Mouse (Mus musculus): Measurements from ENCODE around the gene Nt5dc2. TPM values are rescaled to one million over a fixed set of nuclear protein-coding genes. Genes with fewer than 3 reads are reported as not detected.

The Nt5dc2 gene
- total RNA-seq, 2 experiments from 2014 or later, result 33.9 to 35.4 TPM

DNA sequence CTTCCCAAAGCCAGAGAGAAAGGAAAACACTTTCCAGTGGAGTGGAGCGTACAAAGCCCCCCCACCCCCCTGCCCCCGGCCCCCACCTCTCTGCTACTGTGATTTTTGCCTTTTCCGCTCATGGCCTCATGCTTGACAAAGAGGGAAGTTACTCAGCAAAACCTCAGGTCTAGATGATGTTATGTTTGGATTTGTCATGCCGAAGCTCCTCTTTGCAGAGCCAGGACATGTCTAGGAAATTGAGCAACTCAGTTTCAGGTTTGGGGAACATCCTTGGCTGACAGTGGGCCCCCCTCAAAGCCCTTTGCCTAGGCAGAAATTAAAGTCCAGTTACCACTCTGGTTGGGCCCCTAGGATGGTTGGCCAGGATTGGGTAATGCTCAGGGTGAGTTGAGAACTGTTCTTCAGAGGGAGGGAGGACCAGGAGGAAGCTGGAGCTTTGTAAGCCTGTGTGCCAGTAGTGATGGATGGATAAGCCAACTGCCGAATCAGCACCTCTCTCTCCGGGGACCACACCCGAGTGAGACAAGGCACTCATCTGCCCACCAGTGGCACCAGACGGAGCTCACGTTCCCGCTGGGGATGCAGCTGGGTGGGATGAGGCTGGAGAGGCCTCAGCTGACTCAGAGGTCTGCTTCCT, 35.3 kb downstream of the Nt5dc2 start:
- no peak for DNase-seq (ENCODE audit: low spot score in 2 of 2)

DNA sequence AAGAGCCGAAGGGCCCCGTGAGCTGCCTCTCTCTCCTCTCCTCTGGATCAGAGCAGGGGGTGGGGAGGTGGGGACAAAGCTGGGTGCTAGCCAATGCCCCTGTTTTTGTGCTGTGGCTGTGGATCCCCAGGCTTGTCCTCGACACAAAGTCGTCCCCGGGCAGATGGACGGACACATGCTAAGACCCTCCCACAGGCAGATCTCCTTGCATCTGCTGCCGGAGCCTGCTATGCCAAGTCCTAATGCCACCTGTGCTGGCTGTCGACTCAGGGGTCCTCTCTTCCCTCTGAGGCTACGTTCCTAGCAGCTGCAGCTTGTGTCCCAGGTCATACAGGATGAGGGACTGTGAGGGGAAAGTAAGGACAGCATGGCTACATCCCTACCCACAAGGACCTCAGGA, 36.0 kb downstream of the Nt5dc2 start:
- no peak for DNase-seq (ENCODE audit: low spot score in 2 of 2)

DNA sequence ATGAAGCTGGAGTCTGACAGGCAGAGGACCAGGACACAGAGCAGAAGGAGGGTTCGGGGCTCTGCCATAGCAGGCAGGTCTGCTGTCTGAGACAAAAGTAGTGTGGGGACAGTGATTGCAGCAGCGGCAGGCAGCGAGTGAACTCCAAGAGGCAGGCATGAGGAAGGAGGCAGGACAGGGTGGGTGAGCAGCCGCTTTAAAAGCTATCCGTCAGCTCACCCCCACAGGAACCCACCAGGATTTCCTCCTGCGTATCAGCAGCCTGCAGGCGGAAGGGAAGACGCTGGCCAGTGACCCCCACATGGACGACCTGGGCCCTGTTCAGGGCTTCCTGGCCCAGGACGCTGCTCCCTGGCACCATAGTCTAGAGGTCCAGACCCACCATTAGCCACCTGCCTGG, 37.6 kb downstream of the Nt5dc2 start, which contains the start of gene Stab1:
Stab1 (minus strand) TSS at position 217 of the 400 bp plus-strand sequence.
- DNase-seq (ENCODE audit: low spot score in 2 of 2), result no peak

DNA sequence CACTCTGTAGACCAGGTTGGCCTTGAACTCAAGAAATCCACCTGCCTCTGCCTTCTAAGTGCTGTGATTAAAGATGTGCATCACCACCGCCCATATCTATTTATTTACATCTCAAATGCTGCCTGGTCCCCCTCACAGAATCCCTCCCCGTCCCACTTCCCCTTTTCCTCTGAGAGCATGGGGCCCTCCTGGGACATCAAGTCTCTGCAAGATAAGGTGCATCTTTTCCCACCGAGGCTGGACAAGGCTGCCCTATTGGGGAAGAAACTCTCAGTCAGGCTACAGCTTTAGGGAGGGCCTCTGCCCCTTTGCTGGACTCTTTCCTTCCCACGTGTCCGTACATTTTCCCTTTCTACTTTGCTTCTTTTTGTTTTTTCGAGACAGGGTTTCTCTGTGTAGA, 38.7 kb downstream of the Nt5dc2 start:
- no peak for DNase-seq (ENCODE audit: low spot score in 2 of 2)

DNA sequence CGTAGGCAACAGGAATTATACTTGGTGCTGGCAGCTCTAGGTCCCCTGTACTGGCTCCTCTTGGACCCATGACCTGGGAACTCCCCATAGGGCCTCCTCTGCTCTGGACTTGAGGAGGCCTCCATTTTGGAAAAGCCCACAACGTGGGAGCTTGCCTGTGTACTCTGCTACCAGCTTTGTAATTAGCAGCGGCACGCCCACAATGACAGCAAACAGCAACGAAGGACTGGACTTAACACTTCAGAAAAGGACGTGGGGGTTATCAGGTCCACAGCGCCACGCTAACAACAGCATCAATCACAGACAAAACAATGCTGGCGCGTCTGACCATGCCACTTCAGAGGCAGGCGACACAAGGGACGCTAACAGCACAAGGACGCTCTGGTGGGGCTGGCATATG, 40.1 kb downstream of the Nt5dc2 start:
- DNase-seq (ENCODE audit: low spot score in 2 of 2), result no peak

DNA sequence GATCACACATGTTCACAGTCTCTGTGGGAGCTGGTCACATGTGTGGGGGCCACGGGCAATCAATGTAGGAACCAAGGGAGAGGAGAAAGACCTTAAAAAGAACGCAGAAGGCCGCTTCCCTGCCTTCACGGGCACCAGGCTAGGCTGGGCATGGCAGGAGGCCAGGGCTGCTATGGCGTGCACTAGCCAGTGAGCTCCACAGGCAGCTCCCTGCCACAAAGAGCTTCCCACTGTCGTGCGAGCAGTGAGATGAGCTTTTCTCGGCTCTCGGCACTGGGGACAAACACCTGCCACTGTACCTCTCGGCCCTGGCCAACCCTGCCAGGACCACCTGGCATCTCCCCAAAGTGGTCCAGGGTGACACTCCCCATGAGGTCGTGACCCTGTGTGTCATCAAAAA, 40.5 kb downstream of the Nt5dc2 start:
- DNase-seq (ENCODE audit: low spot score in 2 of 2), result no peak

DNA sequence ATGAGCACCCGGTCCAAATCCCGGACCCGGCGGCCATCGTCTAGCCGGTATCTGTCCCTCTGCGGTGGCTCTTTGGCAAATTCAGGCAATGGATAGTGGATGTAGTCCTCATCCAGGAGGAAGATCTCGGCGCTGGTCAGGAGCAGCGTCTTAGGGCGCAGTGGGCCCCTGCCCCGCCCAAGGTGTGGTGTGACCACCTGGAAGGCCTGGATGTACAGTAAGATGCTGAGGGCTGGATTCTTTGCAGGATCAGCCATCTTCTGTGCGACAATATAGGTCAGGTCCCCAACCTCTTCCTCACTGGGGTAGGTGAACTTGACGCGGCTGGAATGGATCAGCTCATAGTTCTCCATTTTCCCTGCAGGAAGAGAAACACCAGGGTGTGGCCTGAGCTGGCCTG, 41.0 kb downstream of the Nt5dc2 start:
- no peak for DNase-seq (ENCODE audit: low spot score in 2 of 2)

DNA sequence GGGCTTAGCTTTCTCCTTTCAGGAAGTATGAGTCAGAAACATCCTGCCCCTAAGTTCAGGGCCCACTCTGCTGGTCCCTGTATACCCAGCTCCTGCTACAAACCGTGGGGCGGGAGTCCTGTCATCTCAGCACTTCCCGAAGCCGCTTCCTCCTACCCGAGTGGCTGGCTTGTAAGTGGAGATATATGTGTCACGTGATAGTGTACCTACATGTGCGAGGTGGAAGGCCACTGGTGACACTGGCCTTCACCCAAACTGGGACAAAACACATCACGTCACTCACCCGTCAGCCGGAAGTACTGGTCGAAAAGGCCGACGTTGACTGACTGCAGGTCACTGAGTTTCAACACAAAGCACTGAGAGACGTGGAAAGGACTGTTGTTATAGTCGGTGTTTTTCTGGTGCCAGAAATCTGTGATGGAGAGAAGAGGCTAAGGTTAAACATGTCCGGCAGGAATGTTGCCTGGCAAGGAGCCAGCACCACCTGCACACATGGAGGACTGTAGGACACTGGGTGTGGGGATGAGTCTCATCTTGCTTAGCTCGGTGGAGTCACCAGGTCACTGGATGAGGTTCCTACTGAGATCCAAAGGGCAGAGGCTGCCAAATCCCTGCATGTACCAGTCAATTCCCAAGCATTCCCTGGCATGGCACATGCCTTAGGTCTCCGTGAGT, 42.1 kb downstream of the Nt5dc2 start:
- no peak for DNase-seq (ENCODE audit: low spot score in 2 of 2)

DNA sequence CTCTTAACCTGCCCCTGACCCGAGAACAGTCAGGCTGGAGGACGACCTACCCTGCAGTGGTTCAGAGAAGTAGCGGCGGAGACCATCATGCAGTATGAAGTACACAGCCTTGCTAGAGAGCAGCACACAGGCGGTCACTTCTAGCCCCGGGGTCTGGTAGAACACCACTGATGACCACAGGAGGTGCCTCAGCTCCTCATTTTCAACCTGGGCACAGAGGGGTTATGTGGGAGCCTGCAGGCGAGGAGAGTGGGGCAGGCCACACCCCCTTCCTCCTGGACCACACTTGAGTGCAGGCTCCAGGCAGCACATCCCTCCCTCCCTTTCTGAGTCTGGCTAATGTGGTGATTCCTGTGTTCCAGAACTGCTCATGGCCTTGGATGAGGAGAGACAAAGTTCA, 42.7 kb downstream of the Nt5dc2 start:
- DNase-seq (ENCODE audit: low spot score in 2 of 2), result no peak

DNA sequence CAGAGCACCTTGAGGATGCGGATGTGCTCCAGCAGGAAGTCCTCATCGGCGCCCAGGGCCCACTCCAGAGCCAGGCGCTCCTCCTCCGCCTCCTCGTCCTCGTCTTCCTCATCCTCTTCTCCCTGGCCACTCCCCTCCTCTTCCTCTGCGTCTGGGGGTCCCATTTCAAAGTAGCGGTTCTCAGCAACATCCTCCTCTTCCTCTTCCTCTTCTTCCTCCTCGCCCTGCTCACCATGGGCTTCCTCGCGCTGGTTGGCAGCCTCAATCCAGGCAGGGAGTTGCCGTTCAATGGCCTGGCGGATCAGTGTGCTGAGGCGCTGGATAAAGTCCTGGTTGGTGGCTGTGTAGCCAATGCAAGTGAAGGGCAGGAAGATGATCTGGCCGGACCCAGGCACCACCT, 46.4 kb downstream of the Nt5dc2 start:
- DNase-seq (ENCODE audit: low spot score in 2 of 2), result no peak

DNA sequence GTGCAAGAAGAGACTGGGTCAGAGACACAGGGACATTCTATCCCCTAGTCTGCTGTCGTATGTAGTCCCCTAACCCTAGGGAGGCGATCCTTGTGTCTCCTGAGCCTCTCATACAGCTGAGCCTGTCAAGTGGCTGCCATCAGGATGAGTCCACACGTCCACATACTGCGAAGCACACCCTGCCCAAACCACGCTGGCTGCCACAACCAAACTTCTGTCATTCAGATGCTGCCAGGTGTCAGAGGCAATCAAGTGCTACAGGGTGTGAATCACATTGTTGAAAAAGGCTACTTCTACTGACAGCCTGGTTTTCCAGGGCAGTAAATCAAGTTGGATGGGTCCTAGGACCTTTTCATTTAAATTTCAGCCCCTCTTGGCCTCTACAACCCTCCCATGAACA, 46.9 kb downstream of the Nt5dc2 start:
- no peak for DNase-seq (ENCODE audit: low spot score in 2 of 2)

DNA sequence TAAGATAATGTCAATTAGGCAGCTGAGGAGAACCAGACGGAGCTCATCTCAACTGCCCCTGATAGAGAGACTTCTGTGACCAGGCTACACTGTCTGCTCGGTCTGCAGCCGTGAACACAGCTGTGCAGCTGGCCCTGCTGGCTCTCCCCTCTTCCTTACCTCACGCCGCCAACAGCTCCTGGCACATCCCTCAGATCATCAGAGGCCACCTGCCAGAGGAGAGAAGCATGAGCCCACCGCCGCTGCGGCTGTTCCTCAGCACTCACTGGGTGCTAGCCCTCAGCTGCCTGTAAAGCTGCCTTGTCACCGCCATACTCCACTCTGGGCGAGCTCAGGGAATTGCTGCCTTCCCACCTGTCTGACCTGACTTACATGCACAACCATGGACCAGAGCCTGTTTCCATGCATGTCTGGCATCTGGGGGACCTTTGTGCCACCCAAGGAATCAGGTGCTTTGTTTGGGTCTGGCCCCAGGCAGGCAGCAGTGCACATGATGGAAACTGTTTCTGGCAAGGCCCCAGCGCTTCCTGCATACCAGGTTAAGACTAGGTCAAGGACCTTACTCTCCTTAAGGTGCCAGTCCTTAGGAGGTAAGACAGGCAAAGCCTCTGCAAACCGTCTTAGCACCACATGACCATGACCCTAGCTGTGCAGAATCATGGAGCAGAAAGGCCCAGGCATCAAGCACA, 49.0 kb downstream of the Nt5dc2 start:
- DNase-seq (ENCODE audit: low spot score in 2 of 2), result peak in 1 of 2 experiments; percentile 42

DNA sequence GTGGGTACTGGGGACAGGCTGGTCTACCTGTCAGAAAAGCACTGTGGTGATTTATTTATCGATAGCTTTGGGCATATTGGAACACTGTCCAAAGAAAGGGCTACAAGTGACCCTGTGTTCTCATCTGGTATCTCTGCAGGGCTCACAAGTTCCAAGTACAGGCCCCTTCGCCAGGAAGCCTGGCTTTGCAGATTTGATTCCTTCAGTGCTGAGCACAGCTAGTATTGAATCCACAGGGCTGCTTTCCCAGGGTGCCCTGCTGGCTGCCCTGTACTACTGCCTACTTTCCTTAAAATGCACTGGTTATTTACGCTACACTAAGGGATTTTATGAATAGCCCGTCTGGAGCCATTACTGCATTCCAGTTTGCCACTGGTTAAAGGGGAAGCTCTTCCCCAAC, 50.7 kb downstream of the Nt5dc2 start:
- DNase-seq (ENCODE audit: low spot score in 2 of 2), result no peak

DNA sequence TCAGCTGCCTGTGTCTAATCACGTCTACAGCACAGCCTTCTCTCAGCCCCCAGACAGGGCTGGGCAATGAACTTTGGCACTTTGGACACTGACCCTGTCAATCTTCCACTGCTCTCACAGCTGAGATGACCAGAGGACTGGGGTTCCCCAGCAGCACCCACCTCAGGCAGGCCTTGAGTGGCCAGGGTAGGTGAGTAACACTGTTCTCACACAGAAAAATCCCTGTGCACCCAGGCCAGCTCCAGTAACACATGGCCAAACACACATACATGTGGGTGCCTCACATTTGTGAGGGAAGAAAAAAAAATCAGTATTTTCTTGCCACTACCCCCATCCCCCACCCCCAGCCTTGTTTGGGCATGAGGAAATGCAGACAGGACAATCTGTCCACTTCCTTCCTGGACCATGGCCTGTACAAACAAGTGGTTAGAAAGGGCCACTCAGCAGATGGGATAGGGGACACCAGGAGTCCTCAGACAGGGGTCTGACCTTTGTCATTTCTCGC, 52.0 kb downstream of the Nt5dc2 start:
- no peak for DNase-seq (ENCODE audit: low spot score in 2 of 2)

DNA sequence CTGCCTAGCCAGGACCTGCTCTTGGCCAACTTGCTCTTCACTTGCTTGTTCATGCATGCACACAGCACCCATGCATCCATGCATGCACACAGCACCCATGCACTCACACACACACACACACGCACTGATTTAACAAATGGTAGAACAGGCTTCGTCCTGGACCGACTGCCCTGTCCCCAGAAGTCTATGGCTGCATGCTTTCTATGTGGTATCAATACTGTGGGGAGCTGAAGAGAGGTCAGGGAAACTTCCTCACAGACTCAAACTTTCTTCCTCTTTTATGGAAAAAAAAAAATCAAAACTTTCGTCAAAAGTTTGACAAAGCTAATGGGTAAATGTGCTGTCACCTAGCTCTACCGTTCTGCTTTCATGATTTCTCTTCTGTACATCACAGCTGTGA, 52.7 kb downstream of the Nt5dc2 start:
- DNase-seq (ENCODE audit: low spot score in 2 of 2), result no peak

DNA sequence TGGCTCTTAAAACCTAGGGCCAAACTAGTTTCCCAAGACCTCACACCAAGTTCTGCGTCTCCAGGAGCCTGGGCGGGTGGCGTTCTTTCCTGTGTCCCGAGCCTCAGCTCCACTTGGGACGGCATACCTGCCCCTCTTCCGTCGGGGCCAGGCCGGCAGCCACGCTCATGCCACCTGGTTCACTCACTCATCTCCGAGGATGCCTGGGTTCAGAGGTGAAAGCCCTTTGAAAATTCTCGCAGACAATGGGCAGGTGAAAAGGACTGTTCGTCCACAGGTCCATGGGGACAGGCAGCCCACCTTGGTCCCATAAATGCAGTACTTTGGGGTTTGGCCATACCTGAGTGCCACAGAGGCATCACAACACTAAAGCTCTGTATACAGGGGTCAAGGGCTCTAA, 53.3 kb downstream of the Nt5dc2 start:
- DNase-seq (ENCODE audit: low spot score in 2 of 2), result no peak

DNA sequence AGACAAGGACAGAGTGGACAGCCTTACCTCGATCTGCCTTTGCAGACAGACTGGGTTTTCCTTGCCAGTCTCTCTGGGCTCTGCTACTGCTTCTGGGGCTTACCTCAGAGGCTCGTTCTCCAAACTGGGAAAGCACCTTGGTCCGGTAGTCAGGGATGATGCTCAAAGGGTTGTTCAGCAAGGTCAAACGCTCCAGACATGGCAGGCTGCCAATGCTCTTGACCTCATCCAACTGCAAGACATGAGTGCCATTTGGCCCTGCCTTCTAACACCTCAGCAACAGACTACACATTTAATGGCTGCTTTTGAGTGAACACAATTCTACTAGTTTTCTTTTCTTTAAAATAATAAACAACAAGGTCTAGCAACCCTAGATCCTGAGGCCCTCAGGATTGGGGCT, 55.8 kb downstream of the Nt5dc2 start:
- DNase-seq (ENCODE audit: low spot score in 2 of 2), result no peak

Other genes starting within 250 kb of the Nt5dc2 start
- gene Itih4, start 244.6 kb upstream of the Nt5dc2 start, total RNA-seq (2021), result 1 to 10 TPM in 1 of 2 experiments, under 1 TPM in 1; 0.86 to 4.6 TPM
- gene Itih3, start 207.3 kb upstream of the Nt5dc2 start, total RNA-seq (2021), result 1 to 10 TPM; 1.3 to 4.9 TPM
- 1 to 10 TPM in 1 of 2 experiments, under 1 TPM in 1; 0.22 to 1.1 TPM for gene Itih1, start 187.8 kb upstream of the Nt5dc2 start, total RNA-seq (2021)
- gene Nek4, start 179.7 kb upstream of the Nt5dc2 start, total RNA-seq (2021), result 1 to 10 TPM; 5.6 to 6.4 TPM
- gene Glt8d1, start 129.7 kb upstream of the Nt5dc2 start, total RNA-seq (2021), result 10 to 100 TPM; 34.1 to 38.6 TPM
- gene Spcs1, start 129.4 kb upstream of the Nt5dc2 start, total RNA-seq (2021), result 100 to 1,000 TPM; 167 to 184 TPM
- 10 to 100 TPM; 94.3 to 94.4 TPM for gene Pbrm1, start 111.9 kb upstream of the Nt5dc2 start, total RNA-seq (2021)
- 10 to 100 TPM; 46.4 to 60.3 TPM for gene Gnl3, start 111.9 kb upstream of the Nt5dc2 start, total RNA-seq (2021)
- gene Smim4, start 2.1 kb upstream of the Nt5dc2 start, total RNA-seq (2021), result 10 to 100 TPM; 44.1 to 49.5 TPM
- 100 to 1,000 TPM in 1 of 2 experiments, 10 to 100 TPM in 1; 89.8 to 101 TPM for gene Stab1, start 37.6 kb downstream of the Nt5dc2 start, total RNA-seq (2021)
- gene Tnnc1, start 77.3 kb downstream of the Nt5dc2 start, total RNA-seq (2021), result 100 to 1,000 TPM; 337 to 379 TPM
- 100 to 1,000 TPM; 258 to 277 TPM for gene Nisch, start 85.9 kb downstream of the Nt5dc2 start, total RNA-seq (2021)
- 10 to 100 TPM; 11.5 to 11.6 TPM for gene Sema3g, start 86.8 kb downstream of the Nt5dc2 start, total RNA-seq (2021)
- gene Phf7, start 120.3 kb downstream of the Nt5dc2 start, total RNA-seq (2021), result 1 to 10 TPM; 7.3 to 9.4 TPM
- gene Bap1, start 120.4 kb downstream of the Nt5dc2 start, total RNA-seq (2021), result 10 to 100 TPM; 49.3 to 53.2 TPM
- under 1 TPM; 0.70 to 0.81 TPM for gene Dnah1, start 192.8 kb downstream of the Nt5dc2 start, total RNA-seq (2021)
- gene Capn7, start 205.6 kb downstream of the Nt5dc2 start, total RNA-seq (2021), result 10 to 100 TPM; 31.9 to 37.1 TPM

Data from gastrocnemius, postnatal 4 days (tissue).